Mouse (Mus musculus) liver, postnatal 0 days (tissue): ENCODE measurements around the gene Flrt1.

ENCODE experiments used
- CTCF ChIP-seq: sonication (generic); IDR thresholded peaks from 2 replicates; pipeline ENCODE4 v1.5.1; 2016; ENCODE audit warnings: antibody characterized with exemption, low read depth
- EP300 ChIP-seq: IDR thresholded peaks from 2 replicates; pipeline ENCODE4 v1.6.1; 2016; ENCODE audit warnings: antibody characterized with exemption, low read depth, mild to moderate bottlenecking

DNA sequence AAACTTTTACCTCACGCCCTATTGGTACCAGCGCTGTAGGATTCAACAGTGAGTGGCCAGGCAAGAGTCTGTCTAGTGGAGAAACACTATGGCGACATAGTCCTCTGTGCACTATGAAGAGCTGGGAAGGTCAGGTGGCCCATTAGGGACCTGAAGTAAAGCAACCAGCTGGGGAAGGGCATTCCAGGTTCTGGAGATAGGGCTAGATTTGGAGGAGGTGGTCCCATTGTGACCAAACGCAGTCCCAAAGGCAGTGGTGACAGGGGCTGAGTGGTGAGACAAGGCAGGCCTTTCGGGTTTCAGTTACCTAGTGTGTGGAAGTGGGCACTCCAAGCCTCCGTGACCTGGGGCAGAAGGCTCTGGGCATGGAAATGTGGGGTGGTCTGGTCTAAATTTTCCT is 47.0 kb downstream of the Flrt1 start:
- TF ChIP-seq EP300 (no peak), CTCF (no peak)
